Mouse (Mus musculus): ENCODE results near the gene Snapc2. TPM values are rescaled to one million over a fixed set of nuclear protein-coding genes. Genes with fewer than 3 reads are reported as not detected.
A peak's percentile ranks its signal among the peaks of the same experiment; 100 is the strongest.

The Snapc2 gene
- total RNA-seq, 2 experiments from 2014 or later: 28.5 to 36.5 TPM

- intact Hi-C loops (cut with DNase I): no loop called here
- DNase-seq (ENCODE audit: low spot score in 2 of 2): peak; percentile 93
Observed at GRCm38 (mm10) chr8:4259125-4259804, 6.4 kb downstream of the Snapc2 start, which contains the start of gene Ctxn1. Gene Ctxn1 (minus strand): TSS chr8:4259274.

GRCm38 (mm10) chr8:4259805-4260170, 6.9 kb downstream of the Snapc2 start:
- intact Hi-C loops (cut with DNase I): no loop called here
- DNase-seq (ENCODE audit: low spot score in 2 of 2): no peak

- intact Hi-C loops (cut with DNase I): no loop called here
- peak; percentile 54 to 55 for DNase-seq (ENCODE audit: low spot score in 2 of 2)
Observed at GRCm38 (mm10) chr8:4263105-4263791, 10.4 kb downstream of the Snapc2 start.

- intact Hi-C loops (cut with DNase I): no loop called here
- DNase-seq (ENCODE audit: low spot score in 2 of 2): no peak
Observed at GRCm38 (mm10) chr8:4265160-4265914, 12.5 kb downstream of the Snapc2 start.

- no peak for DNase-seq (ENCODE audit: low spot score in 2 of 2)
- intact Hi-C loops (cut with DNase I): no loop called here
Observed at GRCm38 (mm10) chr8:4267627-4268026, 14.7 kb downstream of the Snapc2 start.

GRCm38 (mm10) chr8:4269609-4270008, 16.7 kb downstream of the Snapc2 start:
- intact Hi-C loops (cut with DNase I): no loop called here
- DNase-seq (ENCODE audit: low spot score in 2 of 2): no peak

GRCm38 (mm10) chr8:4275275-4276110, 22.6 kb downstream of the Snapc2 start, which contains the start of gene Timm44:
Gene Timm44 (minus strand): TSS chr8:4275913.
- intact Hi-C loops (cut with DNase I): loop anchor here (1.0 to 5.0 kb wide), 2 partner anchors 37 to 47 kb away; partner anchors contain the start of genes Gm49320 and Map2k7
- DNase-seq (ENCODE audit: low spot score in 2 of 2): peak; percentile 95

- intact Hi-C loops (cut with DNase I): loop anchor here (5.0 kb wide), 1 partner anchor 46 kb away; no protein-coding TSS in a partner anchor
Observed at GRCm38 (mm10) chr8:4276111-4276465, 23.2 kb downstream of the Snapc2 start.

GRCm38 (mm10) chr8:4292738-4293137, 39.9 kb downstream of the Snapc2 start:
- no peak for DNase-seq (ENCODE audit: low spot score in 2 of 2)
- intact Hi-C loops (cut with DNase I): no loop called here

More at GRCm38 (mm10) chr8:4276111-4276465, 23.2 kb downstream of the Snapc2 start:
- DNase-seq (ENCODE audit: low spot score in 2 of 2): no peak

GRCm38 (mm10) chr8:4297822-4298221, 44.9 kb downstream of the Snapc2 start:
- intact Hi-C loops (cut with DNase I): no loop called here
- DNase-seq (ENCODE audit: low spot score in 2 of 2): no peak

- no peak for DNase-seq (ENCODE audit: low spot score in 2 of 2)
- intact Hi-C loops (cut with DNase I): no loop called here
Observed at GRCm38 (mm10) chr8:4304124-4304547, 51.3 kb downstream of the Snapc2 start.

Other genes with a start within 250 kb of the Snapc2 start
- not detected for gene Cd209f, start 147.2 kb upstream of the Snapc2 start, total RNA-seq (2021)
- not detected for gene Cd209g, start 119.0 kb upstream of the Snapc2 start, total RNA-seq (2021)
- 100 to 1,000 TPM; 104 to 117 TPM for gene Evi5l, start 86.5 kb upstream of the Snapc2 start, total RNA-seq (2021)
- 10 to 100 TPM; 47.8 to 48.7 TPM for gene Prr36, start 35.6 kb upstream of the Snapc2 start, total RNA-seq (2021)
- gene Lrrc8e, start 26.3 kb upstream of the Snapc2 start, total RNA-seq (2021): not detected
- gene Map2k7, start 14.3 kb upstream of the Snapc2 start, total RNA-seq (2021): 10 to 100 TPM; 96.5 to 97.2 TPM
- gene Gm49320, start 14.2 kb upstream of the Snapc2 start, total RNA-seq (2021): 1 to 10 TPM in 1 of 2 experiments, not detected in 1; 1.4 TPM
- 10 to 100 TPM in 1 of 2 experiments, 1 to 10 TPM in 1; 6.4 to 14.1 TPM for gene Tgfbr3l, start 4.9 kb upstream of the Snapc2 start, total RNA-seq (2021)
- 100 to 1,000 TPM; 599 to 686 TPM for gene Ctxn1, start 6.2 kb downstream of the Snapc2 start, total RNA-seq (2021)
- 10 to 100 TPM; 58.9 to 75.6 TPM for gene Timm44, start 22.8 kb downstream of the Snapc2 start, total RNA-seq (2021)
- 10 to 100 TPM; 14.7 to 32.5 TPM for gene Ccl25, start 72.1 kb downstream of the Snapc2 start, total RNA-seq (2021)
- gene Elavl1, start 72.3 kb downstream of the Snapc2 start, total RNA-seq (2021): 10 to 100 TPM; 67.1 to 79.3 TPM
- gene Cers4, start 239.9 kb downstream of the Snapc2 start, total RNA-seq (2021): 10 to 100 TPM; 40.8 to 51.6 TPM

All from left cerebral cortex, postnatal 36 days (tissue).